Mouse (Mus musculus): Measurements from ENCODE around the gene Vps13d. TPM values are rescaled to one million over a fixed set of nuclear protein-coding genes. Genes with fewer than 3 reads are reported as not detected.

Gene Vps13d
- polyA plus RNA-seq, 1 experiment from 2014 or later, result 9.5 TPM

GRCm38 (mm10) chr4:144968371-144968770 lies 226.4 kb downstream of the Vps13d start:
- no peak overlapping the region for H3K9ac ChIP-seq (ENCODE audit: low read length)
- H3K4me3 ChIP-seq (replicated peaks; ENCODE audit: low read length), result no peak overlapping the region
- no peak for ATAC-seq (ENCODE audit: insufficient read depth, low FRiP score)
- H3K27ac ChIP-seq (ENCODE audit: low read length), result no peak overlapping the region
- H3K4me1 ChIP-seq (ENCODE audit: control insufficient read depth, insufficient read depth, low read length), result no peaks in the 10 kb centered on the region
- H3K27me3 ChIP-seq (ENCODE audit: control insufficient read depth, insufficient read depth, low read length), result no peaks in the 10 kb centered on the region
- WGBS, result 92% methylated on average over 3 of the region's 3 CpGs
- H3K9me3 ChIP-seq (replicated peaks; ENCODE audit: control insufficient read depth, low read length), result no peaks in the 10 kb centered on the region
- no peak overlapping the region for H3K4me2 ChIP-seq (ENCODE audit: low read depth, low read length)
- no peaks in the 10 kb centered on the region for H3K36me3 ChIP-seq (ENCODE audit: control insufficient read depth, insufficient read depth, low read length)

- 78% methylated on average over 2 of the region's 2 CpGs for WGBS
- Histone ChIP-seq H3K4me1 (ENCODE audit: control insufficient read depth, insufficient read depth, low read length) (peaks cover 10% of the 10 kb centered on the region), H3K27me3 (ENCODE audit: control insufficient read depth, insufficient read depth, low read length) (no peaks in the 10 kb centered on the region), H3K4me3 (replicated peaks; ENCODE audit: low read length) (no peak overlapping the region), H3K4me2 (ENCODE audit: low read depth, low read length) (no peak overlapping the region), H3K27ac (ENCODE audit: low read length) (no peak overlapping the region), H3K9ac (ENCODE audit: low read length) (no peak overlapping the region), H3K9me3 (replicated peaks; ENCODE audit: control insufficient read depth, low read length) (no peaks in the 10 kb centered on the region), H3K36me3 (ENCODE audit: control insufficient read depth, insufficient read depth, low read length) (no peaks in the 10 kb centered on the region)
- ATAC-seq (ENCODE audit: insufficient read depth, low FRiP score), result no peak
These were observed 229.6 kb downstream of the Vps13d start for GRCm38 (mm10) chr4:144965255-144965654.

- WGBS, result 77% methylated on average over 3 of the region's 3 CpGs
- H3K9me3 ChIP-seq (replicated peaks; ENCODE audit: control insufficient read depth, low read length), result no peaks in the 10 kb centered on the region
- ATAC-seq (ENCODE audit: insufficient read depth, low FRiP score), result no peak
- peaks cover 12% of the 10 kb centered on the region for H3K4me1 ChIP-seq (ENCODE audit: control insufficient read depth, insufficient read depth, low read length)
- no peak overlapping the region; the same call in 1 of the 2 replicates for H3K27ac ChIP-seq (ENCODE audit: low read length)
- H3K4me3 ChIP-seq (replicated peaks; ENCODE audit: low read length), result no peak overlapping the region
- no peak overlapping the region for H3K9ac ChIP-seq (ENCODE audit: low read length)
- H3K4me2 ChIP-seq (ENCODE audit: low read depth, low read length), result no peak overlapping the region
- no peaks in the 10 kb centered on the region for H3K36me3 ChIP-seq (ENCODE audit: control insufficient read depth, insufficient read depth, low read length)
- H3K27me3 ChIP-seq (ENCODE audit: control insufficient read depth, insufficient read depth, low read length), result no peaks in the 10 kb centered on the region
These were observed 233.1 kb downstream of the Vps13d start for GRCm38 (mm10) chr4:144961696-144962095.

- no peaks in the 10 kb centered on the region for H3K36me3 ChIP-seq (ENCODE audit: control insufficient read depth, insufficient read depth, low read length)
- no peak for ATAC-seq (ENCODE audit: insufficient read depth, low FRiP score)
- WGBS, result 85% methylated on average over 4 of the region's 4 CpGs
- H3K4me3 ChIP-seq (replicated peaks; ENCODE audit: low read length), result no peak overlapping the region
- peaks cover 12% of the 10 kb centered on the region for H3K4me1 ChIP-seq (ENCODE audit: control insufficient read depth, insufficient read depth, low read length)
- H3K27ac ChIP-seq (ENCODE audit: low read length), result peak overlapping the region; percentile 81
- H3K9ac ChIP-seq (ENCODE audit: low read length), result no peak overlapping the region; the same call in 1 of the 2 replicates
- H3K27me3 ChIP-seq (ENCODE audit: control insufficient read depth, insufficient read depth, low read length), result no peaks in the 10 kb centered on the region
- H3K9me3 ChIP-seq (replicated peaks; ENCODE audit: control insufficient read depth, low read length), result no peaks in the 10 kb centered on the region
- H3K4me2 ChIP-seq (ENCODE audit: low read depth, low read length), result no peak overlapping the region
These were observed 233.6 kb downstream of the Vps13d start for GRCm38 (mm10) chr4:144961232-144961631.

DNA sequence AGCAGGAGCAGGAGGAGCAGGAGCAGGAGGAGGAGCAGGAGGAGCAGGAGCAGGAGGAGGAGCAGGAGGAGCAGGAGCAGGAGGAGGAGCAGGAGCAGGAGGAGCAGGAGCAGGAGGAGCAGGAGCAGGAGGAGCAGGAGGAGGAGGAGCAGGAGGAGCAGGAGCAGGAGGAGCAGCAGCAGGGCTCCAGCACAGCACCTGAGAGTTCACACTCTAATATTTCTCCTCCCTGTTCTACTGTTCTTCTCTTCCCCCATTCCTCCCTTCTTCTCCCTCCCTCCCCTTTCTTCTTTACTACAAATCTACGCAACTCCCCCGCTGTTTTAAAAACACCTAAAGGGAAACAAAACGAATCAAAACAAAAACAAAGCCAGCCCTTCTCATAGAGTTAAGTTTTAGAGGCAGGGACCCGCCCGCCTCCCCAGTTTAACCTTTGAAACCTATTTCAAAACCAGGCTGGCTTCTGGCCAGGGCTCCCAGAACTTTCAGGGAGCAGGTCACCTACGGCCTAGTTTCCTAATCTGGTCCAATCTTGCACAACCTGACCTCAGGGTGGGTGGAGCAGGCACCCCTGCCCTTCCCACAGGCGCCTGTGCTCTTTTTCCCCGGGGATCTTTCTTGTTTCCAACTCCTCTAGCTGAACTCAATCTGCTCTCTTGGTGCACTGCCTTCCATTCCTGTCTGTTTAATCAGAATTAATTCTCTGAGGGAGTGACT lies 234.5 kb downstream of the Vps13d start:
- Histone ChIP-seq H3K9me3 (replicated peaks; ENCODE audit: control insufficient read depth, low read length) (no peaks in the 10 kb centered on the region), H3K4me3 (replicated peaks; ENCODE audit: low read length) (no peak overlapping the region), H3K27ac (ENCODE audit: low read length) (peak overlapping the region; percentile 81), H3K36me3 (ENCODE audit: control insufficient read depth, insufficient read depth, low read length) (no peaks in the 10 kb centered on the region), H3K4me1 (ENCODE audit: control insufficient read depth, insufficient read depth, low read length) (peaks cover 12% of the 10 kb centered on the region), H3K4me2 (ENCODE audit: low read depth, low read length) (0 out of 2 replicates have a peak overlapping the region, but pooled peaks have one; percentile 2), H3K27me3 (ENCODE audit: control insufficient read depth, insufficient read depth, low read length) (no peaks in the 10 kb centered on the region), H3K9ac (ENCODE audit: low read length) (peak overlapping the region; percentile 11)
- 46% methylated on average over 8 of the region's 8 CpGs for WGBS
- peak; percentile 81; the same call in 1 of the 2 replicates for ATAC-seq (ENCODE audit: insufficient read depth, low FRiP score)

DNA sequence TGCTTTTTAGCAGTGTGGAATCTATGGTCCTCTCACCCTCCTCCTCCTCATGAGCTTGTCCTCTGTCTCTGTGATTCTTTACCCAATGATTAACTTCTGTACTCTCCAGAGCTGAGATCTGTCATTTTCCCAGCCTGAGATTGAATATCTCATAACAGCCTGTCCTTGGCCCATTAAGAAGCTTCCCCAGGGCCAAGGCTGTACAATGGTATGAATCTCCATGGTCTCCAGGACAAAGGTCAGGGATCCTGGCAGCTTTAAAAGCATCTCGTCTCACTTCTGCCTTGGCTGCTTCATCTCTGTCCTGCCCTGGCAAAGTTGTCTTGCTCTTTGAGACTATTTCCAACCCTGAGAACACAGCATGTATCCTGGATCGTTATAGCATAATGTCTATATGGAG lies 237.1 kb downstream of the Vps13d start:
- H3K9ac ChIP-seq (ENCODE audit: low read length), result no peak overlapping the region
- H3K9me3 ChIP-seq (replicated peaks; ENCODE audit: control insufficient read depth, low read length), result no peaks in the 10 kb centered on the region
- H3K4me2 ChIP-seq (ENCODE audit: low read depth, low read length), result no peak overlapping the region
- WGBS, result 81% methylated on average over 2 of the region's 2 CpGs
- ATAC-seq (ENCODE audit: insufficient read depth, low FRiP score), result no peak
- no peak overlapping the region for H3K4me3 ChIP-seq (replicated peaks; ENCODE audit: low read length)
- no peaks in the 10 kb centered on the region for H3K27me3 ChIP-seq (ENCODE audit: control insufficient read depth, insufficient read depth, low read length)
- peaks cover 12% of the 10 kb centered on the region for H3K4me1 ChIP-seq (ENCODE audit: control insufficient read depth, insufficient read depth, low read length)
- H3K36me3 ChIP-seq (ENCODE audit: control insufficient read depth, insufficient read depth, low read length), result no peaks in the 10 kb centered on the region
- H3K27ac ChIP-seq (ENCODE audit: low read length), result no peak overlapping the region

DNA sequence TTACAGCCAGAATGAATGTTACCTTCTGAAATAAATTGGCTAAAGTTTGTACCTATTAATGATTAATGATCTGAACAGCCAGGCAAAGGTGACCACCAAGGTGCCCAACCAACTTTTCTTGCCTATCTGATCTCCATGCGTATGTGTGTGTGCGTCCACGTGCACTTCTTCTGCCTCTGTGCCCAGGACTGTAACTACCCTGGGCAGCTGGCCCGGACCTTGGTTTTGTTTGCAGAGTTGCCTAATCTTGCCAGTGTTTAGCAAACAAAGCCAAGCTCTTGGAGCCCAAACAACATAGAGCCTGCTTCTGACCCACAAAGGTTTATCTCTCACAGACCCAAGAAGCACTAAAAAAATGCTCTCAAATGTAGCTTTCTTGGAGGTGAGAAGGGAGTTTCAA lies 237.6 kb downstream of the Vps13d start:
- no peaks in the 10 kb centered on the region for H3K9me3 ChIP-seq (replicated peaks; ENCODE audit: control insufficient read depth, low read length)
- no peaks in the 10 kb centered on the region for H3K27me3 ChIP-seq (ENCODE audit: control insufficient read depth, insufficient read depth, low read length)
- 48% methylated on average over 4 of the region's 4 CpGs for WGBS
- 0 out of 2 replicates have a peak, but pooled peaks have one; percentile 35 for ATAC-seq (ENCODE audit: insufficient read depth, low FRiP score)
- H3K4me1 ChIP-seq (ENCODE audit: control insufficient read depth, insufficient read depth, low read length), result peaks cover 12% of the 10 kb centered on the region
- H3K4me2 ChIP-seq (ENCODE audit: low read depth, low read length), result no peak overlapping the region
- H3K4me3 ChIP-seq (replicated peaks; ENCODE audit: low read length), result no peak overlapping the region
- no peak overlapping the region for H3K9ac ChIP-seq (ENCODE audit: low read length)
- H3K27ac ChIP-seq (ENCODE audit: low read length), result no peak overlapping the region
- no peaks in the 10 kb centered on the region for H3K36me3 ChIP-seq (ENCODE audit: control insufficient read depth, insufficient read depth, low read length)

- no peaks in the 10 kb centered on the region for H3K27me3 ChIP-seq (ENCODE audit: control insufficient read depth, insufficient read depth, low read length)
- 17% methylated on average over 1 of the region's 1 CpGs for WGBS
These were observed 238.5 kb downstream of the Vps13d start for GRCm38 (mm10) chr4:144956293-144956692.

DNA sequence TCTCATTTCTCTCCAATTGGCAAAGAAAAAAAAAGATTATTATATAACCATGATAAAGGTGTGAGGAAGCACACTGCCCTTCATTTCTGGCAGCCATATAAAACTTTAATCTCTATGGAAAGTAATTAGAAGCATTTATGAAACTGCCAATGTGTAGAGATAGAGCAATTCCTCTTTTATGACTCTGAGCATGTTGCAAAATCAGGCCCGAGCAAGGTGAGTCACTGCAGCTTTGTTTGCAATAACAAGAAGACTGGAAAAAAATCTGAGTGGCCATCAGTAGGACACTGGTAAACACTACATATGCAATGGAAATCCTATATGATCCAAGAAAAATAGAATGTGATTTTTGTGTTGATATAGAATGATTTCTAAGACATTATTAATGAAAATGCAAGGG lies 238.9 kb downstream of the Vps13d start:
- no peak overlapping the region for H3K9ac ChIP-seq (ENCODE audit: low read length)
- H3K9me3 ChIP-seq (replicated peaks; ENCODE audit: control insufficient read depth, low read length), result no peaks in the 10 kb centered on the region
- no peak overlapping the region for H3K4me3 ChIP-seq (replicated peaks; ENCODE audit: low read length)
- no peak overlapping the region for H3K27ac ChIP-seq (ENCODE audit: low read length)
- no peak for ATAC-seq (ENCODE audit: insufficient read depth, low FRiP score)
- H3K36me3 ChIP-seq (ENCODE audit: control insufficient read depth, insufficient read depth, low read length), result no peaks in the 10 kb centered on the region
- H3K4me1 ChIP-seq (ENCODE audit: control insufficient read depth, insufficient read depth, low read length), result peaks cover 7% of the 10 kb centered on the region; the same call in 1 of the 2 replicates
- WGBS, result 54% methylated on average over 1 of the region's 1 CpGs
- no peak overlapping the region for H3K4me2 ChIP-seq (ENCODE audit: low read depth, low read length)
- H3K27me3 ChIP-seq (ENCODE audit: control insufficient read depth, insufficient read depth, low read length), result no peaks in the 10 kb centered on the region

More at GRCm38 (mm10) chr4:144956293-144956692, 238.5 kb downstream of the Vps13d start:
- H3K36me3 ChIP-seq (ENCODE audit: control insufficient read depth, insufficient read depth, low read length), result no peaks in the 10 kb centered on the region
- H3K4me2 ChIP-seq (ENCODE audit: low read depth, low read length), result no peak overlapping the region
- H3K27ac ChIP-seq (ENCODE audit: low read length), result no peak overlapping the region
- peaks cover 11% of the 10 kb centered on the region for H3K4me1 ChIP-seq (ENCODE audit: control insufficient read depth, insufficient read depth, low read length)
- H3K4me3 ChIP-seq (replicated peaks; ENCODE audit: low read length), result no peak overlapping the region
- H3K9me3 ChIP-seq (replicated peaks; ENCODE audit: control insufficient read depth, low read length), result no peaks in the 10 kb centered on the region
- no peak for ATAC-seq (ENCODE audit: insufficient read depth, low FRiP score)
- no peak overlapping the region for H3K9ac ChIP-seq (ENCODE audit: low read length)
